Mouse (Mus musculus) heart, embryonic 10.5 days (tissue): ENCODE results near the gene Lpar1. TPM values are rescaled to one million over a fixed set of nuclear protein-coding genes. Genes with fewer than 3 reads are reported as not detected.

Experiments
- DNase-seq: peaks from one replicate; pipeline ENCODE4 v3.0.0-alpha.2; 2017; ENCODE audit warnings: low spot score
- H3K27ac ChIP-seq: fragments of 300-500 bp; sonication (generic); 2 replicates; pipeline ENCODE4 v1.5.1; 2016; ENCODE audit warnings: mild to moderate bottlenecking
- H3K27me3 ChIP-seq: fragments of 300-500 bp; sonication (generic); 2 replicates; pipeline ENCODE4 v1.6.1; 2016; ENCODE audit warnings: mild to moderate bottlenecking; ENCODE audit not compliant: poor library complexity, insufficient read depth, severe bottlenecking
- H3K36me3 ChIP-seq: fragments of 300-500 bp; sonication (generic); 2 replicates; pipeline ENCODE4 v1.6.1; 2016; ENCODE audit warnings: mild to moderate bottlenecking, moderate library complexity
- H3K4me1 ChIP-seq: fragments of 300-500 bp; sonication (generic); 2 replicates; pipeline ENCODE4 v1.6.1; 2016; ENCODE audit warnings: mild to moderate bottlenecking
- H3K4me3 ChIP-seq: fragments of 300-500 bp; sonication (generic); 2 replicates; pipeline ENCODE4 v1.5.1; 2016; ENCODE audit warnings: mild to moderate bottlenecking, moderate library complexity
- H3K9me3 ChIP-seq: fragments of 300-500 bp; sonication (generic); 2 replicates; pipeline ENCODE4 v1.6.1; 2016; ENCODE audit warnings: mild to moderate bottlenecking, moderate library complexity
- WGBS: fragments of 180-500 bp; shearing (Covaris S2); methylation state at CpG from one replicate; pipeline ENCODE4 v1.1.7; 2016; 5-methylcytosine and 5-hydroxymethylcytosine counted together
- microRNA-seq: library from miRNA; unstranded; fragments of <30 nt; microRNA quantifications from one replicate; pipeline ENCODE4, GENCODE M21; 2017
- polyA plus RNA-seq: library from polyadenylated mRNA; unstranded; fragments of >200 nt; fragmentation: Nextera tagmentation; extraction: Ambion mirVana; gene quantifications from 2 replicates; pipeline ENCODE4 v1.2.1, GENCODE M21; 2016

The Lpar1 gene
- polyA plus RNA-seq, 1 experiment from 2014 or later = 38.7 TPM

DNA sequence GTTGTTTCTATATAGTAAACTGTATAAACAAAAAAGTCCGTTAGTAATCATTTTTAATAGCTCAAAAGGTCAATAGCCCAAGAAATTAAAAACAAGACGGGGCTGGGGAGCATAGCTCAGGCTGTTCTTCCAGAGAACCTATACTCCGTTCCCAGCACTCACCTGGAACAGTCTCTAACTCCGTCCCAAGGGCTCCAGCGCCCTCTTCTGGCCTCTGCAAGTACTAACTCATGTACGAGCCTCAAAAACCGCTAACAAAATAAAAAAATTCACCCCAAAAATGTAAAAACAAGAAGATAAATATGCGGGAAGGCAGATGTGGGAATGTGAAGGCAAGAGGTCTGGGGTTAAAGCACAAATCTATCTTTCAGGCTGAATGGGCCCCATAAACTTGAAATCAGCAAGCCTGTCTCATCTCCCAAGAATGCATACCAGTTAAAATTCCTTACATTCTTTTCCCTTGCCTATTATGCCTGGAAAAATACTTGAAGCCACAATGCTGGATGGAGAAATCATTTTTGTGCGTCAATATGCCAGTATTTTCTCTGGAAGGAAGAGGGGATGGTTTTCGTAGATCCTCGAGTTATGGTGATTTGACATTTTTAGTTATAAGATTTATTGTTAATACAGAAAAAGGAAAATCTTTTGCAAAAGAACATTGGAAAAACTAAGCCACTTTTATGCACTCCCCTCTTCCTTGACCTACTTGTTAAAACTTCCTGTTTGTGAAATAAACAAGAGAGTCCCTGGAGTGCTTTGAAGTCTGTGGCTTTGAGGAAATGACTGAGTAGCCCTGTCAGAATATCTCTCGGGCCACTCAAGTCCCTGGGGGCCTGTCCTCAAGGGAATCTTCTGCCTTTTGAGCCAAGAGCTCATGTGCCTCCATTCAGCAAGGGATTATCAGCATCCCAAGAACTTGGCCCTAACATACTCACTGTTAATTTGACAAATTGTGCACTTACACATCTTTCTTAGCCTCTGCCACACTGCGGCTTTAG is 140.2 kb downstream of the Lpar1 start:
- Histone ChIP-seq H3K4me3 (no peak overlapping the region), H3K36me3 (no peaks in the 10 kb centered on the region), H3K27me3 (no peaks in the 10 kb centered on the region), H3K9me3 (no peaks in the 10 kb centered on the region), H3K27ac (no peak overlapping the region), H3K4me1 (peaks cover 4% of the 10 kb centered on the region; the same call in 1 of the 2 replicates)
- 72% methylated on average over 13 of the region's 13 CpGs for WGBS
- DNase-seq = peak; percentile 45

DNA sequence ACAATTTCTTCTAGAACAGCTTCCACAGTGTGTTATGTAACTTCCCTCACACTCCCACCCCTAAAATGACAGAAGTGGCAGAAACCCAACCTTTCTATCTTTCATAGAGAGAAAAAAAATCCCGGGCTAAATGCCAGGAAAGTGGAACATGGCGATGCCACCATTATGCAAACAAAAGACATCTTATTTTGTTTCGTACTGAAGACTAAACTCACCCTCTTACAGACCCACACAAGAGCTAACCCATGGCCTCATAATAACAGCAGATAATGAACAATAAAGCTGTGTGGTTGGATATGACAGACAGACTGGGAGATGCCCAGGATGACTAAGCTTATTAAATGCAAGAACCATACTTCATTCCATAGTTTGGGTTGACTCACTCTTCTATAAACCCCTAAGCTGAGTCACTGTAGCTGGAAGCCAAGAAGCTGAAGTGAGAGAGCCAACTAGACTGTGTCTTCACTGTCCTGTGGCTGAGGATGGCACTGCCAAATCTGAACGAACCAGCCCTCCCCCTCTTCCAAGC is 151.7 kb downstream of the Lpar1 start:
- no peak overlapping the region for H3K27ac ChIP-seq
- 77% methylated on average over 4 of the region's 4 CpGs for WGBS
- 0 out of 2 replicates have a peak, but pooled peaks cover 4% of the 10 kb centered on the region for H3K4me1 ChIP-seq
- H3K36me3 ChIP-seq = no peaks in the 10 kb centered on the region
- H3K9me3 ChIP-seq = no peaks in the 10 kb centered on the region
- no peak overlapping the region for H3K4me3 ChIP-seq
- no peaks in the 10 kb centered on the region for H3K27me3 ChIP-seq
- DNase-seq = no peak

DNA sequence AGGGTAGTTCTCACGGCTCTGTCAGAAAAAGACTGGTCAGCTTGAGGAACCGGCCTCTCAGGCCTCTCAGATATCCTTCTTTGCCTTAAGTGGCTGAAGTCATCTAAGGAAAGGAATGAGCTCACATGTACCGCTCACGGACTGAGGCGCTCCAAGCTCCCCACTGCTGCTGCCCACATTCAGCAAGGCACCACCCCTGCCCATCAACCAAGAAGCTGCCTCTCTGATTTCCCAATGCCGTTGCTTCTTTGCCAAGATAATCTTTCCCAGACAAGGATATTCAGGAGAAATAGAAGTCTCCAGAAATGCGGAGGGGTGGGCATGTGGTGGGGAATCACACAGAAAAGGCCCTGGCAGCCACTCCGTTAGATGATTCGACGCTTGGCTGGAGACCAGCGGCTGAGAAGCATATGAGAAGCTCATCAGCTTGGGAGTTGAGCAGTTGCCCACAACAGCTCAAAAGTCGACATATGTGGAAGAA is 152.8 kb downstream of the Lpar1 start:
- 0 out of 2 replicates have a peak, but pooled peaks cover 4% of the 10 kb centered on the region for H3K4me1 ChIP-seq
- no peak overlapping the region for H3K27ac ChIP-seq
- H3K4me3 ChIP-seq = no peak overlapping the region
- H3K27me3 ChIP-seq = no peaks in the 10 kb centered on the region
- no peaks in the 10 kb centered on the region for H3K9me3 ChIP-seq
- peak; percentile 59 for DNase-seq
- whole genome bisulfite sequencing = 80% methylated on average over 12 of the region's 12 CpGs
- H3K36me3 ChIP-seq = no peaks in the 10 kb centered on the region

Small RNA genes lying within 50 kb of the gene (microRNA-seq; reads per million reads assigned to microRNA genes)
- gene Mir3095 = 2.8 reads per million, percentile 3 among the genes with 10 or more reads in this experiment

Other genes starting within 250 kb of the Lpar1 start
- gene Olfr267, start 233.8 kb upstream of the Lpar1 start, polyA plus RNA-seq = 0.07 TPM in 1 of 2 replicates, not detected in the other